Mouse (Mus musculus) cerebellum, adult 9-11 months (tissue): ENCODE measurements around the gene Nrg3.
"Not testable (repeated sequence)": the region's sequence is repeated elsewhere in the genome, so short reads cannot be mapped to it uniquely, and the experiment has no call there.

Source experiments
- DNase-seq: peaks from one replicate; pipeline ENCODE4 v3.0.0; 2022

Nrg3 gene

GRCm38 (mm10) chr14:39191946-39192345 is 280.9 kb downstream of the Nrg3 start:
- peak; percentile 17 for DNase-seq

- peak; percentile 76 for DNase-seq
These were observed 299.2 kb downstream of the Nrg3 start for GRCm38 (mm10) chr14:39173709-39174108.

- no peak for DNase-seq
These were observed 312.7 kb downstream of the Nrg3 start for GRCm38 (mm10) chr14:39160140-39160539.

GRCm38 (mm10) chr14:39155462-39155861 is 317.4 kb downstream of the Nrg3 start:
- DNase-seq = no peak

- DNase-seq = no peak
These were observed 343.1 kb downstream of the Nrg3 start for GRCm38 (mm10) chr14:39129766-39130165.

GRCm38 (mm10) chr14:39117977-39118376 is 354.9 kb downstream of the Nrg3 start:
- DNase-seq = no peak

GRCm38 (mm10) chr14:39116522-39117231 is 356.2 kb downstream of the Nrg3 start:
- not testable (repeated sequence) for DNase-seq

GRCm38 (mm10) chr14:39109566-39109965 is 363.3 kb downstream of the Nrg3 start:
- peak; percentile 68 for DNase-seq

- DNase-seq = peak; percentile 27
These were observed 366.1 kb downstream of the Nrg3 start for GRCm38 (mm10) chr14:39106776-39107175.

- no peak for DNase-seq
These were observed 377.7 kb downstream of the Nrg3 start for GRCm38 (mm10) chr14:39095219-39095618.

GRCm38 (mm10) chr14:39079461-39079860 is 393.4 kb downstream of the Nrg3 start:
- no peak for DNase-seq

GRCm38 (mm10) chr14:39051542-39051941 is 421.3 kb downstream of the Nrg3 start:
- DNase-seq = no peak

- no peak for DNase-seq
These were observed 423.9 kb downstream of the Nrg3 start for GRCm38 (mm10) chr14:39049021-39049420.

- no peak for DNase-seq
These were observed 428.6 kb downstream of the Nrg3 start for GRCm38 (mm10) chr14:39044290-39044689.

- DNase-seq = peak; percentile 29
These were observed 429.1 kb downstream of the Nrg3 start for GRCm38 (mm10) chr14:39043793-39044192.

- DNase-seq = no peak
These were observed 429.5 kb downstream of the Nrg3 start for GRCm38 (mm10) chr14:39043384-39043783.

GRCm38 (mm10) chr14:39039046-39039445 is 433.8 kb downstream of the Nrg3 start:
- peak; percentile 40 for DNase-seq

- DNase-seq = no peak
These were observed 438.4 kb downstream of the Nrg3 start for GRCm38 (mm10) chr14:39034482-39034881.

- DNase-seq = no peak
These were observed 449.8 kb downstream of the Nrg3 start for GRCm38 (mm10) chr14:39023065-39023464.

- no peak for DNase-seq
These were observed 458.8 kb downstream of the Nrg3 start for GRCm38 (mm10) chr14:39014126-39014525.

- DNase-seq = no peak
These were observed 475.0 kb downstream of the Nrg3 start for GRCm38 (mm10) chr14:38997843-38998242.

GRCm38 (mm10) chr14:38992574-38992866 is 480.4 kb downstream of the Nrg3 start:
- DNase-seq = no peak

GRCm38 (mm10) chr14:38991847-38992573 is 480.9 kb downstream of the Nrg3 start:
- DNase-seq = peak; percentile 24

GRCm38 (mm10) chr14:38959367-38959766 is 513.5 kb downstream of the Nrg3 start:
- DNase-seq = no peak

GRCm38 (mm10) chr14:38937481-38937880 is 535.4 kb downstream of the Nrg3 start:
- no peak for DNase-seq
